Mouse (Mus musculus) limb, embryonic 13.5 days (tissue): ENCODE data around the gene Wnt7b. TPM values are rescaled to one million over a fixed set of nuclear protein-coding genes. Genes with fewer than 3 reads are reported as not detected.

ENCODE experiments used
- ATAC-seq: fragments of 200-750 bp; cut with Nextera tagmentation; 2 replicates; pipeline ENCODE4 v1.8.0; 2017; ENCODE audit warnings: low read depth, moderate number of reproducible peaks, moderate TSS enrichment; ENCODE audit not compliant: low FRiP score
- H3K27ac ChIP-seq: fragments of 300-500 bp; sonication (generic); 2 replicates; pipeline ENCODE4 v1.5.1; 2015; ENCODE audit warnings: inconsistent platforms, mild to moderate bottlenecking, moderate library complexity
- H3K27me3 ChIP-seq: fragments of 300-500 bp; sonication (generic); 2 replicates; pipeline ENCODE4 v1.6.1; 2015; ENCODE audit warnings: mild to moderate bottlenecking, inconsistent platforms
- H3K36me3 ChIP-seq: fragments of 300-500 bp; sonication (generic); 2 replicates; pipeline ENCODE4 v1.6.1; 2015; ENCODE audit warnings: inconsistent platforms, mild to moderate bottlenecking, moderate library complexity
- H3K4me1 ChIP-seq: fragments of 300-500 bp; sonication (generic); 2 replicates; pipeline ENCODE4 v1.6.1; 2015; ENCODE audit warnings: inconsistent platforms
- H3K4me2 ChIP-seq: fragments of 300-500 bp; sonication (generic); replicated peaks from 2 replicates; pipeline ENCODE4 v1.6.1; 2015; ENCODE audit warnings: inconsistent platforms, mild to moderate bottlenecking, moderate library complexity
- H3K4me3 ChIP-seq: fragments of 300-500 bp; sonication (generic); 2 replicates; pipeline ENCODE4 v1.5.1; 2015; ENCODE audit warnings: moderate library complexity, mild to moderate bottlenecking, inconsistent platforms
- H3K9ac ChIP-seq: fragments of 300-500 bp; sonication (generic); 2 replicates; pipeline ENCODE4 v1.6.1; 2015; ENCODE audit warnings: mild to moderate bottlenecking, inconsistent platforms
- H3K9me3 ChIP-seq: fragments of 300-500 bp; sonication (generic); 2 replicates; pipeline ENCODE4 v1.6.1; 2016; ENCODE audit warnings: inconsistent platforms
- WGBS: fragments of 180-500 bp; shearing (Covaris S2); methylation state at CpG from one replicate; pipeline ENCODE4 v1.1.7; 2015; 5-methylcytosine and 5-hydroxymethylcytosine counted together
- polyA plus RNA-seq: library from polyadenylated mRNA; unstranded; fragments of >200 nt; fragmentation: Nextera tagmentation; extraction: Ambion mirVana; gene quantifications from 2 replicates; pipeline ENCODE4 v1.2.1, GENCODE M21; 2015

Gene Wnt7b
- polyA plus RNA-seq, 1 experiment from 2014 or later, result 34.9 TPM

DNA sequence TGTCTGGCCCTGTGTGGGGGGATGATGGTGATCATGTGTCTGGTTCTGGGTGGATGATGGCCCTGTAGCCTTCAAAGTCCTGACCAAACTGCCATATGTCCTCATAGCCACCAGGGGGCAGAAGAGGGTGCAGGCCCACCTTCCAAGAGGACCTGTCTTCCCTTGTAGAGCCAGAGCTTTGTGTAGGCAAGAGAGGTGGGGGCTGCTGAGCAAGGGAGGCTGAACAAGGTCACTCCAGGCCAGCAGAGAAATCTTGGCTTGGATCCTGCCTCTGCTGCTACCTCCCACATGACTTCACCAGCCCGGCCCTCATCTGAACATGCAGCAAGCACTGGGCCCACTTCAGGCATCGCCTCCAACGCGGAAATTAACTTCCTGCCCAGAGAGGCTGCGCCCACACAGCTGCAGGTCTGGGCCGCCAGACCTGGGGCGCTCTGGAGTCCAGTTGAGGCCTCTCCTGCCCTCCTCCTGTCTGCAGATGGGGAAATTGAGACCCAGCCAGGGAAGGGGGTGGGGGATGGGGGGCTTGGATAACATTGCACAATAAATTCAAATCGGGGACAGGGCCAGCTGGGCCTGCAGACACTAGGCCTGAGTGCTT, 28.4 kb upstream of the Wnt7b start:
- no peak overlapping the region for H3K4me2 ChIP-seq
- H3K4me3 ChIP-seq, result no peak overlapping the region
- H3K4me1 ChIP-seq, result peaks cover 46% of the 10 kb centered on the region
- H3K36me3 ChIP-seq, result no peaks in the 10 kb centered on the region
- H3K27ac ChIP-seq, result peak overlapping the region; percentile 84
- H3K27me3 ChIP-seq, result peaks cover 21% of the 10 kb centered on the region
- H3K9me3 ChIP-seq, result 0 out of 2 replicates have a peak, but pooled peaks cover 5% of the 10 kb centered on the region
- H3K9ac ChIP-seq, result peak overlapping the region; percentile 48; the same call in 1 of the 2 replicates
- 41% methylated on average over 8 of the region's 8 CpGs for WGBS
- peak; percentile 92 for ATAC-seq

DNA sequence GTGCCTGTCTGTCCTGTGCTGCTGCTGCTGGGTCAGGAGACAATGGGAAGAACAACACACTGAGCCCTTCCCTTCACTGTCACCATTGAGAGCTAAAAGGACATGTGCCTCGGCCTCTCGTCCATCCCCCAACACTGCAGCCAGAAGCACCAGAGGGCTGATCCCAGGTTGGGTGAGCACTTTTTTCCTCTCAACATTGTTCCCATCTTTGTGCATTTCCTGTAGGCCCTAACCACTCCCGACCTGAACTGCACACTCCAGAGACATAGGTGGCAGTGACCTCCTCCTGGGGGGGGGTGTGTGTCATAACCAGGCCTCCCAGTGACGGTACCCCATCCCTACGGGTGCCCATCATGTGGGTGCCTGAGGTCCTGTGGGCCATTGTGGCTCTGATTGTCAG, 27.8 kb upstream of the Wnt7b start:
- H3K36me3 ChIP-seq, result no peaks in the 10 kb centered on the region
- H3K27ac ChIP-seq, result peak overlapping the region; percentile 84
- H3K4me1 ChIP-seq, result peaks cover 46% of the 10 kb centered on the region
- H3K9me3 ChIP-seq, result 0 out of 2 replicates have a peak, but pooled peaks cover 5% of the 10 kb centered on the region
- H3K4me2 ChIP-seq, result no peak overlapping the region
- 0 out of 2 replicates have a peak, but pooled peaks have one; percentile 9 for ATAC-seq
- WGBS, result 71% methylated on average over 5 of the region's 5 CpGs
- H3K9ac ChIP-seq, result peak overlapping the region; percentile 48; the same call in 1 of the 2 replicates
- H3K27me3 ChIP-seq, result peaks cover 15% of the 10 kb centered on the region
- no peak overlapping the region for H3K4me3 ChIP-seq

DNA sequence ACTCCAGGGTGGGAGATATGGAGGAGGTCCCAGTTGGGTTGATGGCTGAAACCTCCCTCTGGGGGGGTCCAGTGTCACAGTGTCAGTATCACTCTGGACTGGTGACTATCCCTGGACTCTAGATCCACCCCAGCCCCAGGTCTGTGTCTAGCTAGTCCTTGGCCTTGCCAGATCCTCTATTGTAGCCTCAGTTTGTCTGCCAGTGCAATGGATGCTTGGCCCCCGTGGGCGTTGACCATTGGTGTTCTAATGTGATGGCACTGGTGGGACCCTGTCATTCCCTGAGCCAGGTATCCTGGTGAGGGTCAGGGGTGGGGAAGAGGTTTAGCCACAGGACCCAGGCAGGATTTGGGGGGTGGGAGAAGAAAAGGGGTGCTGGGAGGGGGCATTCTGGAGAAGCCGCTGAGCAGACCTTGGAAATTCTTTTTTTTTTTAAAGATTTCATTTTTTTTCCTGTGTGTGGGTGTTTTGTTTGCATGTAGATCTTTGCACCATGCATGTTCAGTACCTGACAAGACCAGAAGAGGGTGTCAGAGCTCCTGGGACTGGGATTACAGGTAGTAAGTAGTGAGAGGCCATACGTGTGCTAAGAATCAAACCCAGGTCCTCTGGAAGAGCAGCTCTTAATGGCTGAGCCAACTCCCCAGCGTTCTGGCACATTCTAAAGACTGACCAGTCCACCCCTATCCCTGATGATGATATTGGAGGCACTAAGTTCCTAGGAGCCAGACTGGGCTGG, 27.2 kb upstream of the Wnt7b start:
- ATAC-seq, result no peak
- WGBS, result 77% methylated on average over 5 of the region's 5 CpGs
- H3K27ac ChIP-seq, result no peak overlapping the region
- H3K36me3 ChIP-seq, result no peaks in the 10 kb centered on the region
- H3K27me3 ChIP-seq, result peaks cover 8% of the 10 kb centered on the region
- H3K9me3 ChIP-seq, result 0 out of 2 replicates have a peak, but pooled peaks cover 5% of the 10 kb centered on the region
- no peak overlapping the region for H3K4me2 ChIP-seq
- peaks cover 46% of the 10 kb centered on the region for H3K4me1 ChIP-seq
- no peak overlapping the region for H3K4me3 ChIP-seq
- no peak overlapping the region for H3K9ac ChIP-seq

DNA sequence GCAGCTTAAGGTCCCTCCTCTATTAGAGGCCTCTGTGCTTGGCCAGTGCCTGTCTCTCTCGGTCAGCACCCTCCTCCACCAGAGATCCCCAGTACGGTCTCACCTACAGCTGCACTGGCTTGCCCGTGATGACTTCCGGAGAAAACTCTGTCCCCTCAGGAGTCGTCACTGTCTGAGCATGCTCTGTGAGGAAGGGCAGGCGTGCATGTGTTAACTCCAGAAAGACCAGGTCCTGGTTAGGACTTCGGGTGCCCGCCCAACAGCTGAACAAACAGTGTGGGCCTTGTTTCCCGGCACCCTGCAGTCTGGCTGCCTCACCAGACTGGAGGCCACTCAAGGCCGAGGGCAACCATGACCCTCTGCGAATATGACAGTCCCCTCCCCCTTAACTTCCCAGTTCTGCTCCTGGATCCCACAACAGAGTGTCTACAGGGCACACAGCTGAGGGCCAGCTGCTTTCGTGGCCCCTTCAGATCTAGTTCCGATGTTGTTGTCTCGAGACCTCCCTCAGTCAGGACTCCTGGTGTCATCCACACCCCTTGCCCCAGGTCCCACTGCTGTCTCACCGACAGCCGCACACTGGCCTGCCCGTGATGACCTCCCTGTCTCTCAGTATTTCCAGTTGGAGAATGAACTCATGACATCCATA, 23.8 kb upstream of the Wnt7b start:
- Histone ChIP-seq H3K9ac (peak overlapping the region; percentile 3; the same call in 1 of the 2 replicates), H3K27ac (peak overlapping the region; percentile 61), H3K27me3 (no peaks in the 10 kb centered on the region), H3K4me2 (peak overlapping the region; percentile 12), H3K4me3 (no peak overlapping the region), H3K36me3 (no peaks in the 10 kb centered on the region), H3K4me1 (peaks cover 23% of the 10 kb centered on the region), H3K9me3 (no peaks in the 10 kb centered on the region)
- ATAC-seq, result no peak
- 53% methylated on average over 17 of the region's 17 CpGs for WGBS

DNA sequence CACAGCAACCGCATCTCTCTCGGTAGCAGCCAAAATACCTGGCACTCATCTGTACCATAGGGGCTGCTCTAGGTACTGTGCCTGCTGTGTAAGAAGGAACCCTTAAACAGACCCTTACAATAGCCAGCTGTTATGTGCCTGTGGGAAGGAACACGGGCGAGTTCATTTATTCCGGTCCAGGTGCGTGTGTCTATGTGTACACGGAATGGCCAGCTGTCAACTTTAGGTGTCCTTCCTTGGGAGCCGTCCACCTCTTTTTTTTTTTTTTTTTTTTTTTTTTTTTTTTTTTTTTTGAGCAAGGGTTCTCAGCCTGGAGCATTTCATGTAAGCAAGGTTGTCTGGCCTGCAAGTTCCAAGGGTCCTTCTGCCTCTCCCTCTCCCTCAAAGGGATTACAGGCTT, 22.7 kb upstream of the Wnt7b start:
- H3K4me3 ChIP-seq, result no peak overlapping the region
- H3K4me2 ChIP-seq, result no peak overlapping the region
- no peak for ATAC-seq
- no peaks in the 10 kb centered on the region for H3K36me3 ChIP-seq
- peaks cover 25% of the 10 kb centered on the region for H3K4me1 ChIP-seq
- H3K27me3 ChIP-seq, result no peaks in the 10 kb centered on the region
- H3K9ac ChIP-seq, result no peak overlapping the region
- 85% methylated on average over 8 of the region's 8 CpGs for WGBS
- H3K9me3 ChIP-seq, result no peaks in the 10 kb centered on the region
- no peak overlapping the region for H3K27ac ChIP-seq

DNA sequence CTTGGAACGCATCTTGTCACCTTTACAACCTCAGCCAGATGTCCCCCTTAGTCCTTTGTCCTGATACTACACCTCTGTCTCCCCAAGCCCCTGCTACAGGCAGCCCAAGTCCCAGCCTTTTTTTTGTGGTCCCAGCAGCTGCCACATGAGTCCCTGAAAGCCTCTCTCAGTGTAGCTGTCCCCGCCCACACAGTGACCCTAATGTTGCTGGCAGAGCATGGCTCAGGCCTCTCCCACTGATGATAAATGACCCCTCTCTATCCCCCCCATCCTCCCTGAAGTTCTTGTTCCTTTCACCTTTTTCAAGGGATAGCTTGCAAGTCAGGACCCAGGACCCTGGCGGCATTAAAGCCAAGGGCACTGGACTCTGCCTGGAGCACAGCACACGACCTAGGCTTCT, 22.2 kb upstream of the Wnt7b start:
- WGBS, result 71% methylated on average over 4 of the region's 4 CpGs
- no peak overlapping the region for H3K4me3 ChIP-seq
- H3K4me1 ChIP-seq, result peaks cover 29% of the 10 kb centered on the region
- no peak for ATAC-seq
- no peak overlapping the region for H3K27ac ChIP-seq
- H3K27me3 ChIP-seq, result no peaks in the 10 kb centered on the region
- no peak overlapping the region for H3K9ac ChIP-seq
- H3K4me2 ChIP-seq, result no peak overlapping the region
- H3K36me3 ChIP-seq, result no peaks in the 10 kb centered on the region
- no peaks in the 10 kb centered on the region for H3K9me3 ChIP-seq

DNA sequence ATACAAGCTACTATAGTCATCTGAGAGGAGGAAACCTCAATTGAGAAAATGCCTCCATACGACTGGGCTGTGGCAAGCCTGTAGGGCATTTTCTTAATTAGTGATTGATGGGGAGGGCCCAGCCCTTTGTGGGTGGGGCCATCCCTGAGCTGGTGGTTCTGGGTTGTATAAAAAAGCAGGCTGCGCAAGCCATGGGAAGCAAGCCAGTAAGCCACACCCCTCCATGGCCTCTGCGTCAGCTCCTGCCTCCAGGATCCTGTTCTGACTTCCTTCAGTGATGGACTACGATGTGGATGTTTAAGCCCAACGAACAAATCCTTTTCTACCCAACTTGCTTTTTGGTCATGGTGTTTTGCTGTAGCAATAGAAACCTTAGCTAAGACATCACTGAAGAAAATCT, 21.1 kb upstream of the Wnt7b start:
- no peak overlapping the region for H3K4me2 ChIP-seq
- no peaks in the 10 kb centered on the region for H3K27me3 ChIP-seq
- no peaks in the 10 kb centered on the region for H3K36me3 ChIP-seq
- no peak for ATAC-seq
- no peak overlapping the region for H3K4me3 ChIP-seq
- WGBS, result 47% methylated on average over 5 of the region's 5 CpGs
- no peak overlapping the region for H3K27ac ChIP-seq
- no peak overlapping the region for H3K9ac ChIP-seq
- H3K9me3 ChIP-seq, result no peaks in the 10 kb centered on the region
- H3K4me1 ChIP-seq, result peaks cover 33% of the 10 kb centered on the region

DNA sequence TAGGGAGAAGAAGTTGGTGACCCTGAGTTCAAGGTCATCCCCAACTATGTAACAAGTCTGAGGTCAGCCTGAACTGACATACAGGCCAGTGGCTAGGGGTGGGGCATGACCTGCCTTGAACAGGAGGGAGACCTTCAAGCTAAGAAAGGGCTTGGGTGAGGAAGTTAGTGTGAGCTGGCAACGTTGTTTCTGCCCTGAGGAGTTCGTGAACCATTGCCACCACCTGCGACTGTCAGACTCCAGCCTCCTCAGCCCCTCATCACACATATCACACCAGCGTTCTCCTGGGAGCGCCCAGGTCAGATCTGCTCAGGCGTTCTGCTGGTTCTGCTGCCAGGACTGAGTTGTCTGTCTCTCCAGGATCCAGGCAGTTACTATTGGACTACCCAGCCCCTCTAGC, 20.5 kb upstream of the Wnt7b start:
- H3K4me2 ChIP-seq, result no peak overlapping the region
- 74% methylated on average over 6 of the region's 6 CpGs for WGBS
- H3K4me3 ChIP-seq, result no peak overlapping the region

DNA sequence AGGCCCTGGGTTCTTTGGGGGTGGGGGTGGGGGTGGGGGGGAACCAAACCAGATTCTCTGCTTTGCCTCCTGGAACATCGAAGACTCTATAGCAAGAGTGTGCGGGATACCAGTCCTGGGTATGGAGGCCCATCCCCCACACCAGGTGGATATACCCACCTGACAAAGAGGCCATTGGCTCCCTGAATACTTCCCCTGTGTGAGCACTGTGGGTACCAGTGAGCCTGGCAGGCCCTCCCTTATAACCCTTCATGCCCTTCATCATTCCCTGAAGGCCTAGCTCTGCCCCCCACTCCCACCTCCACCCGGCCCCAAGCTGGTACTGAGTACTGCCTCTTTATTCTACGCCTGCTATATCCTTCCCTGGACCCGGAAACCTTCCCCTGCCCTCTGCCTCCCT, 19.7 kb upstream of the Wnt7b start:
- Histone ChIP-seq H3K27ac (no peak overlapping the region), H3K27me3 (no peaks in the 10 kb centered on the region), H3K4me3 (no peak overlapping the region), H3K36me3 (no peaks in the 10 kb centered on the region), H3K4me1 (peaks cover 33% of the 10 kb centered on the region), H3K9ac (no peak overlapping the region), H3K9me3 (peaks cover 4% of the 10 kb centered on the region; the same call in 1 of the 2 replicates), H3K4me2 (no peak overlapping the region)
- WGBS, result 79% methylated on average over 5 of the region's 5 CpGs
- no peak for ATAC-seq

More for the DNA sequence above, 20.5 kb upstream of the Wnt7b start:
- no peak for ATAC-seq
- Histone ChIP-seq H3K27me3 (no peaks in the 10 kb centered on the region), H3K4me1 (peaks cover 33% of the 10 kb centered on the region), H3K9me3 (peaks cover 3% of the 10 kb centered on the region; the same call in 1 of the 2 replicates), H3K9ac (no peak overlapping the region), H3K27ac (no peak overlapping the region), H3K36me3 (no peaks in the 10 kb centered on the region)

DNA sequence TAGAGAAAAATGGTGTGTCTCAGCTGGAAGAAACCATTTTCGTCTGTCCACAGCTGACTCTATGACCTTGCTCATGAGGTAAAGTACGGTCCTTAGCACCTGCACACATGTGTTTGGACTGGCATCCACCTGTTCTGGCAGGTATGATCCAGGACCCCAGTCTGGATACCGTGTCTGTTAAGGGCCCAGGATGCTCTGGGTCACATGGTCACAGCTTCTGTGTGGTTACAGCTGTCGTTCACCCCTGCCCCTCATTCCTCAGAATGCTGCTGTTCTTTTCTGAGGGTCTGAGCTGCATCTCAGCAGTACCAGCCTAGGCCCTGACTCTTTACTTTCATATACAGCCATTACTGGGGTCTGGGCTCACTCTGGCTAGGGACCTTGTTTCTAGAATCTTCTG, 18.9 kb upstream of the Wnt7b start:
- Histone ChIP-seq H3K4me2 (no peak overlapping the region), H3K4me1 (peaks cover 28% of the 10 kb centered on the region), H3K9ac (no peak overlapping the region), H3K4me3 (no peak overlapping the region), H3K27me3 (no peaks in the 10 kb centered on the region), H3K36me3 (no peaks in the 10 kb centered on the region), H3K27ac (no peak overlapping the region), H3K9me3 (peaks cover 4% of the 10 kb centered on the region; the same call in 1 of the 2 replicates)
- no peak for ATAC-seq
- 71% methylated on average over 4 of the region's 4 CpGs for WGBS

DNA sequence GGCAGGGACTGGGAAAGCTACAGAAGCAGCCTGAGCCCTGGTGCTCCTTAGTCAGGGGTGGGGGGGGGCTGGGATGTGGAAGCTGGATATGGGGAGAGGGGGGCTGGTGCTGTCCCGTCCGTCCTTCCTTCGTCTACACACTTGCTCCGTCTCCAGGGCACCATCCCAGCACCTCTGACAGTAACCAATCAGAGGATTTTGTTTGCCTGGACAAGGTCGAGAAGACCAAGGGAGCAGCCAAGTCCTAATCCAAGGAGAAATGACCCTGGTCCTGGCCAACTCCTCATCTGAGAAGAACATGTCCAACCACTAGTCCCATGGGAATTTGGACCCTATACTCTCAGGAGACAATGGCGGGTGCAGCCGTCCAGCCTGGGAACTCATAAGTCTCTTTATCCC, 18.4 kb upstream of the Wnt7b start:
- peak; percentile 39 for ATAC-seq
- WGBS, result 65% methylated on average over 7 of the region's 7 CpGs

More for the DNA sequence above, 18.4 kb upstream of the Wnt7b start:
- Histone ChIP-seq H3K36me3 (no peaks in the 10 kb centered on the region), H3K9me3 (peaks cover 4% of the 10 kb centered on the region; the same call in 1 of the 2 replicates), H3K9ac (no peak overlapping the region), H3K4me3 (no peak overlapping the region), H3K4me2 (peak overlapping the region; percentile 41), H3K4me1 (peaks cover 23% of the 10 kb centered on the region), H3K27ac (no peak overlapping the region), H3K27me3 (no peaks in the 10 kb centered on the region)
